Mouse (Mus musculus) olfactory bulb, adult 2 months (tissue): Measurements from ENCODE around the gene Rad51d.

ENCODE experiments used
- CTCF ChIP-seq: fragments of 200-500 bp; IDR thresholded peaks from 2 replicates; pipeline ENCODE4 v1.5.1; 2012; ENCODE audit warnings: low read depth, mild to moderate bottlenecking, low read length, moderate library complexity; ENCODE audit not compliant: insufficient read depth
- POLR2A ChIP-seq: fragments of 200-500 bp; IDR thresholded peaks from 2 replicates; pipeline ENCODE4 v1.6.1; 2012; ENCODE audit warnings: mild to moderate bottlenecking, low read depth, low read length, moderate library complexity; ENCODE audit not compliant: insufficient read depth

DNA sequence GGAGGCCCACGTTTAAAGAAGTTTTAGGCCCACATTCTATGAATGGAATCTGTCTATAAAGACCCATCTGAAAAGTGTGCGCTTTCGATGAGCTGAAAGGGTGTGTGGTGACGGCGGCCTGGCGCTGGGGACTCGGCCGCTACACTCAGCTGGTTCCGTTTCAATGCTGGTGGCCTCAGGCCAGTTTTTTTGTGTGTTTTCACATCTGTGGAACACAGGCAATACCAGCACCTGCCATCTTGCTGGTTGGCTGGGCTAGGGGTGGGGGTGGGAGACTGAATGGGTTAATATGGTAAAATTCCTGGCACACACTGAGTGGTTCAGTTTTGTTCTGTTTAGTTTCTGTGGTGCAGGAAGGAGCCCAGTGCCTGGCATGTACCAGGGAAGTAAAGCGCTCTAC, 34.4 kb downstream of the Rad51d start:
- TF ChIP-seq CTCF (no peak), POLR2A (no peak)
